Mouse (Mus musculus) G1E (cell line): Measurements from ENCODE around the gene Cmya5.

Experiments used
- CTCF ChIP-seq: IDR thresholded peaks from 2 replicates; pipeline ENCODE4 v1.5.1; 2012; ENCODE audit warnings: low read depth, low read length, inconsistent platforms, mixed read lengths
- GATA1 ChIP-seq: IDR thresholded peaks from 2 replicates; pipeline ENCODE4 v1.6.1; 2012; ENCODE audit warnings: borderline replicate concordance, low read length, inconsistent platforms, mixed read lengths
- GATA2 ChIP-seq: IDR thresholded peaks from 2 replicates; pipeline ENCODE4 v1.6.1; 2012; ENCODE audit warnings: low read depth, low read length, inconsistent platforms, borderline replicate concordance
- POLR2AphosphoS5 ChIP-seq: IDR thresholded peaks from 2 replicates; pipeline ENCODE4 v1.6.1; 2012; ENCODE audit warnings: low read depth, low read length, inconsistent platforms; ENCODE audit not compliant: insufficient replicate concordance
- TAL1 ChIP-seq: conservative IDR thresholded peaks from 2 replicates; pipeline ENCODE4 v1.6.1; 2012; ENCODE audit warnings: low read depth, low read length, inconsistent platforms, mixed read lengths

GRCm38 (mm10) chr13:93004003-93004402 lies 140.5 kb downstream of the Cmya5 start:
- no peak for TF ChIP-seq GATA1
- TF ChIP-seq CTCF = no peak
- TF ChIP-seq POLR2AphosphoS5 = no peak
- no peak for TF ChIP-seq GATA2
- no peak for TF ChIP-seq TAL1
